Mouse (Mus musculus) midbrain, embryonic 14.5 days (tissue): ENCODE results near the gene Olfr764-ps1. TPM values are rescaled to one million over a fixed set of nuclear protein-coding genes. Genes with fewer than 3 reads are reported as not detected.
"Not testable (repeated sequence)": the region's sequence is repeated elsewhere in the genome, so short reads cannot be mapped to it uniquely, and the experiment has no call there.

Source experiments
- ATAC-seq: fragments of 200-750 bp; cut with Nextera tagmentation; 2 replicates; pipeline ENCODE4 v1.8.0; 2017; ENCODE audit warnings: moderate number of reproducible peaks, moderate library complexity; ENCODE audit not compliant: low FRiP score, low TSS enrichment
- DNase-seq: peaks from one replicate; pipeline ENCODE4 v3.0.0-alpha.2; 2015
- H3K27ac ChIP-seq: fragments of 300-500 bp; sonication (generic); replicated peaks from 2 replicates; pipeline ENCODE4 v1.5.1; 2014; ENCODE audit warnings: mild to moderate bottlenecking, low read depth, low read length, moderate library complexity
- H3K27me3 ChIP-seq: fragments of 300-500 bp; sonication (generic); 2 replicates; pipeline ENCODE4 v1.6.1; 2014; ENCODE audit warnings: low read length, control low read depth, mixed read lengths; ENCODE audit not compliant: control insufficient read depth, insufficient read depth
- H3K36me3 ChIP-seq: fragments of 300-500 bp; sonication (generic); 2 replicates; pipeline ENCODE4 v1.6.1; 2014; ENCODE audit warnings: low read length, control low read depth; ENCODE audit not compliant: control insufficient read depth, insufficient read depth
- H3K4me1 ChIP-seq: fragments of 300-500 bp; sonication (generic); 2 replicates; pipeline ENCODE4 v1.6.1; 2014; ENCODE audit warnings: mild to moderate bottlenecking, antibody characterized with exemption, low read length, control low read depth; ENCODE audit not compliant: control insufficient read depth, insufficient read depth
- H3K4me2 ChIP-seq: fragments of 300-500 bp; sonication (generic); 2 replicates; pipeline ENCODE4 v1.6.1; 2014; ENCODE audit warnings: mild to moderate bottlenecking, low read length, moderate library complexity
- H3K4me3 ChIP-seq: fragments of 300-500 bp; sonication (generic); replicated peaks from 2 replicates; pipeline ENCODE4 v1.5.1; 2014; ENCODE audit warnings: low read depth, low read length
- H3K9ac ChIP-seq: fragments of 300-500 bp; sonication (generic); replicated peaks from 2 replicates; pipeline ENCODE4 v1.6.1; 2014; ENCODE audit warnings: mild to moderate bottlenecking, low read length, moderate library complexity
- H3K9me3 ChIP-seq: fragments of 300-500 bp; sonication (generic); 2 replicates; pipeline ENCODE4 v1.6.1; 2016; ENCODE audit warnings: low read length, control low read depth, mixed read lengths; ENCODE audit not compliant: control insufficient read depth
- WGBS: fragments of 180-500 bp; shearing (Covaris S2); extraction: QIAGEN DNeasy Blood & Tissue Kit; methylation state at CpG from one replicate; pipeline ENCODE4 v1.1.7; 2014; 5-methylcytosine and 5-hydroxymethylcytosine counted together
- polyA plus RNA-seq: library from polyadenylated mRNA; unstranded; fragments of >200 nt; fragmentation: Nextera tagmentation; extraction: Ambion mirVana; gene quantifications from 2 replicates; pipeline ENCODE4 v1.2.1, GENCODE M21; 2014

Olfr764-ps1 gene
- polyA plus RNA-seq, result not detected in 2 replicates

DNA sequence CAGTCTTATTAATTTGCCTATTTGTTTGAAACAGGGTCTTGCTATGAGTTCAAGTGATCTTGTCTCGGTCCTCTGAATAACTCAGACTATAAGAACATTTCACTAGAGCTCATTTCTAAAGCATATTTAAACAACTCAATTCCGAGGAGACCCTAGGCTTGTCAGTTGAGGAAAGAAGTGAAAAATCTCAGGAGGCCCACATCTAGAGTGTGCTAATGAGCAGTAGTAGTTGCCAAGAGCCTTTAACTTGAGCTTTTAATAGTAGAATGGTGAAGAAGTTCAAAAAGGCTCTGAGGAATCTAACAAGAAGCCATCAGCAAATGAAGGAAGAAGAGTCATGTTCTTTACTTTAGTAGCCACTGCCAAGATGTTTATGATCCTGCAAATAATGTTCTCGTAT, at the start of gene Olfr764-ps1:
Gene Olfr764-ps1 (minus strand): TSS at position 101 of the 400 bp plus-strand sequence.
- Histone ChIP-seq H3K36me3 (no peaks in the 10 kb centered on the region), H3K4me2 (no peak within 1 kb of the TSS), H3K27me3 (no peaks in the 10 kb centered on the region), H3K4me3 (no peak within 1 kb of the TSS), H3K4me1 (no peaks in the 10 kb centered on the region), H3K9ac (no peak within 1 kb of the TSS), H3K27ac (no peak within 1 kb of the TSS), H3K9me3 (no peaks in the 10 kb centered on the region)
- DNase-seq (no peak), ATAC-seq (no peak)
- WGBS, result 83% methylated on average over 3 of the region's 3 CpGs

DNA sequence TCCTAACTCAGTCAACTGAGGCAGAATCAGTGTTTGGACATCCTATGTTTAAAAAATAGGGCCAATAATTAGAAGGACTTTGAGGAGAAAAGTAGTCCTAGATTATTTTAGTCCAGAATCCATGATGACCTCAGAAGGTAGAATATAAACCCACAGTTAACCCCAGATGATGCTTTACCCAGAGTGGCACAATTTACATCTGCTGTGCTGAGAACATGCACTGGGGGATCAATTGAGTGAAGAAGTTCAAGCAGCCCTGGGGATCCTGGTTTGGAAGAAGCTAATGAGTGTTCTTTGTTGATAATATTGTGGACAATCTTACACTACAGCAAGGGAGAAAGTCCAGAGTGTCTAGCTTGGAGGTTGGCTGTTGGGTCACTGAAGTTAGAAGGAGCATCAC, 43.1 kb upstream of the Olfr764-ps1 start, which contains the start of gene Olfr767:
Gene Olfr767 (minus strand): TSS at position 101 of the 400 bp plus-strand sequence.
- H3K4me2 ChIP-seq, H3K4me3 ChIP-seq, H3K27ac ChIP-seq, DNase-seq, H3K9ac ChIP-seq, H3K4me1 ChIP-seq, H3K36me3 ChIP-seq, ATAC-seq, H3K9me3 ChIP-seq, H3K27me3 ChIP-seq: not testable (repeated sequence)

DNA sequence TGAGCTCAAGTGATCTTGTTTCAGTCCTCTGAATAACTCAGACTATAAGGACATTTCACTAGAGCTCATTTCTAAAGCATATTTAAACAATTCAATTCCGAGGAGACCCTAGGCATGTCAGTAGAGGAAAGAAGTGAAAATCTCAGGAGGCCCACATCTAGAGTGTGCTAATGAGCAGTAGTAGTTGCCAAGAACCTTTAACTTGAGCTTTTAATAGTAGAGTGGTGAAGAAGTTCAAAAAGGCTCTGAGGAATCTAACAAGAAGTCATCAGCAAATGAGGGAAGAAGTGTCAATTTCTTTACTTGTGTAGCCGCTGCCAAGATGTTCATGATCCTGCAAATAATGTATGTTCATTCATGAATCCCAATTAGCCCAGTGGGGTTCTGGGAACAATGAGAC, 29.2 kb upstream of the Olfr764-ps1 start, which contains the start of gene Olfr766-ps1:
Gene Olfr766-ps1 (minus strand): TSS at position 101 of the 400 bp plus-strand sequence.
- Histone ChIP-seq H3K4me1 (no peaks in the 10 kb centered on the region), H3K4me2 (no peak within 1 kb of the TSS), H3K36me3 (no peaks in the 10 kb centered on the region), H3K27me3 (no peaks in the 10 kb centered on the region), H3K4me3 (no peak within 1 kb of the TSS), H3K9me3 (no peaks in the 10 kb centered on the region), H3K27ac (no peak within 1 kb of the TSS), H3K9ac (no peak within 1 kb of the TSS)
- DNase-seq (no peak), ATAC-seq (no peak)
- WGBS, result 90% methylated on average over 2 of the region's 2 CpGs

DNA sequence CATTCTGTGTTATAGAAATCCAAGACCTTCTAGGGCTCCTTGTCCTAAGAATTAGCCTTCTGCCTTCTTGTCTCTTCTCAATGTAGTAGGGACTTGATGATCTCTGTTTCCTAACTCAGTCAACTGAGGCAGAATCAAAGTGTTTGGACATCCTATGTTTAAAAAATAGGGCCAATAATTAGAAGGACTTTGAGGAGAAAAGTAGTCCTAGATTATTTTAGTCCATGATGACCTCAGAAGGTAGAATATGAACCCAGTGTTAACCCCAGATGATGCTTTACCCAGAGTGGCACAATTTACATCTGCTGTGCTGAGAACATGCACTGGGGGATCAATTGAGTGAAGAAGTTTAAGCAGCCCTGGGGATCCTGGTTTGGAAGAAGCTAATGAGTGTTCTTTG, 10.2 kb upstream of the Olfr764-ps1 start, which contains the start of gene Olfr765:
Gene Olfr765 (minus strand): TSS at position 101 of the 400 bp plus-strand sequence.
- H3K36me3 ChIP-seq, DNase-seq, H3K4me1 ChIP-seq, H3K9ac ChIP-seq, H3K4me2 ChIP-seq, ATAC-seq, H3K4me3 ChIP-seq, H3K27ac ChIP-seq, H3K9me3 ChIP-seq, H3K27me3 ChIP-seq: not testable (repeated sequence)

DNA sequence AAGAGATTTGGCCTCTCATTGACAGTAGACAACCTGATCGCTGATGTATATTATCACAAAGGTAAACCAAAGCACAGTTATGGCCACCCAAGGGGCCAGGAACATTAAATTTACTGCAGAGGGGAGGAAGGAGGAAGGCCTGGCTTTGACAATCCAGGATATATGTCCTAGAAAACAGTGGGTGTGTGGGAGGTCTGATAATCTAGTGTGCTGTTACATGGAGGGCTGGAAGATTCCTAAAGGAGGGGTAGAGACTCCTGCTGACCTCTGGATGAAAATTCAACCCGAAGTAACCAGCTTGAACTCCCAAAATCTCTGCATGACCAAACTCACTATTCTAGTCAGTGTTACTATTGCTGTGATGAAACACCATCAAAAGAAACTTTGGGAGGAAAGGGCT, 11.4 kb downstream of the Olfr764-ps1 start:
- Histone ChIP-seq H3K4me2 (no peak overlapping the region), H3K4me1 (no peaks in the 10 kb centered on the region), H3K27ac (no peak overlapping the region), H3K9ac (no peak overlapping the region), H3K4me3 (no peak overlapping the region), H3K27me3 (no peaks in the 10 kb centered on the region), H3K9me3 (no peaks in the 10 kb centered on the region), H3K36me3 (no peaks in the 10 kb centered on the region)
- ATAC-seq, result no peak
- 83% methylated on average over 2 of the region's 2 CpGs for WGBS
- DNase-seq, result no peak

DNA sequence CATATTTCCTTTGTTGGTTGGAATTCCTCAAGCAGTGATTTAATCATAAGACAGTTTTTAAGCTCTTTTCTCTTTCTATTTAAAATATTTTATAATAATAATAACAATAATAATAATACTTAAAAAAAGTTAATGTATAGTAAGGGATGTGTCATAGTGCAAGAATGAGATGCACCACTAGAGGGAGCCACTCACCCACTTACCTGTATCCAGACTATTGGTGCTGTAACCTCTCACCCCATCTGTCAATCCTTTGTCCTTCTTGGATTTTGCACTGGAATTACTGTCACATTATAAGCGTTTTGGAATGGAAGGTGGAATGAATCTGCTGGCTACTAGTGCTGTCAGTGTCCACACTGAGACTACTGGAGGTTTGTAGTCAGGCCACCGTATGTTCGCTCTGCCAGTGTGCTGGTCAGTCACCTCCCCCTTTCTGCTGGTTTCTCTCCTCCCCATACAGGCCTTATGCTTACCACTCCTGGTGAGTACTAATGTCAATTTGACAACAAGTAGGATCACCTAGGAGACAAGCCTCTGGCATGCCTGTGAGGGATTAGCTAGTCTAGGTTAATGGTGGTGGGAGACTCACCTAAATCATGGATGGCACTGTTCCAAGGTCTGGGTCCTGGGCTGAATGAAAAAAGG, 13.6 kb downstream of the Olfr764-ps1 start:
- Histone ChIP-seq H3K9me3 (no peaks in the 10 kb centered on the region), H3K9ac (no peak overlapping the region), H3K27ac (no peak overlapping the region), H3K27me3 (no peaks in the 10 kb centered on the region), H3K4me2 (no peak overlapping the region), H3K36me3 (no peaks in the 10 kb centered on the region), H3K4me1 (no peaks in the 10 kb centered on the region), H3K4me3 (no peak overlapping the region)
- DNase-seq, result peak; percentile 83
- ATAC-seq, result peak; percentile 77
- WGBS, result 64% methylated on average over 3 of the region's 3 CpGs

DNA sequence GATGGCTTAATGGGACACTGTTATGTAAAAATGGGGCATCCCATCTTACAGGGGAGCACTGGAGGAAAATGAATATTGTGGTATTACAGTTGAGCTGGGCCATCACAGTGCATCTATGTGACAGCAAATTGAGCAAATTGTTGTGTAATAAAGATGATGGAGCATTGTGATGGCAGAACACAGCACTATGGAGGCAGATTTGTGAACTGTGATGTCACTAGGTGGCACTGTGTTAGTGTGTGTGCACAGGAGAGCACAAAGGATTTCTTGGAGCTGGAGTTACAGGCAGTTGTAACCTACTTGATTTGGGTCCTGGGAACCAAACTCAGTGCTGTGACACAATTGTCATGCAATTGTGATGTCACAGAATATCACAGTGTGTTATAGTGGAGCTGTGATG, 16.4 kb downstream of the Olfr764-ps1 start:
- no peaks in the 10 kb centered on the region for H3K27me3 ChIP-seq
- H3K4me2 ChIP-seq, result no peak overlapping the region
- DNase-seq (peak; percentile 13), ATAC-seq (no peak)
- no peak overlapping the region for H3K27ac ChIP-seq
- H3K36me3 ChIP-seq, result no peaks in the 10 kb centered on the region
- no peak overlapping the region for H3K9ac ChIP-seq
- no peaks in the 10 kb centered on the region for H3K4me1 ChIP-seq
- no peak overlapping the region for H3K4me3 ChIP-seq
- no peaks in the 10 kb centered on the region for H3K9me3 ChIP-seq

DNA sequence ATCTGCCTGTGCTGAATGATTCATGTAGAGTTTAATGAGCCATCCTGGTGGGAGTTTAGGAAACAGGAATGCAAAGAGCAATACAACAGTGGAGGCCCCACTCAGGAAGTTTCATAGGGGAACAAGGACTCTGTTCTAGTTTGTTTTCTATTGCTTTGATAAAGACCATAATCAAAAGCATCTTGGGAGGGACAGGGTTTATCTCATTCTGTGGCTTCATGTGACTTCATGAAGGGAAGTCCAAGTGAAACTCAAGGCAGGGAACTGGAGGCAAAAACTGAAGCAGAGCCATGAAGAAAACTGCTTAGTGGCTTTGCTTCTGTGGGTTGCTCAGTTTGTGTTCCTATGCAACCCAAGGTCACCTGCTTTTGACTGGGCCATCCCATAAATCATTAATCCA, 25.2 kb downstream of the Olfr764-ps1 start:
- ATAC-seq (no peak), DNase-seq (no peak)
- no peaks in the 10 kb centered on the region for H3K36me3 ChIP-seq
- H3K4me2 ChIP-seq, result no peak overlapping the region
- H3K9ac ChIP-seq, result no peak overlapping the region
- H3K4me3 ChIP-seq, result no peak overlapping the region
- no peaks in the 10 kb centered on the region for H3K4me1 ChIP-seq
- no peaks in the 10 kb centered on the region for H3K27me3 ChIP-seq
- no peak overlapping the region for H3K27ac ChIP-seq
- no peaks in the 10 kb centered on the region for H3K9me3 ChIP-seq

DNA sequence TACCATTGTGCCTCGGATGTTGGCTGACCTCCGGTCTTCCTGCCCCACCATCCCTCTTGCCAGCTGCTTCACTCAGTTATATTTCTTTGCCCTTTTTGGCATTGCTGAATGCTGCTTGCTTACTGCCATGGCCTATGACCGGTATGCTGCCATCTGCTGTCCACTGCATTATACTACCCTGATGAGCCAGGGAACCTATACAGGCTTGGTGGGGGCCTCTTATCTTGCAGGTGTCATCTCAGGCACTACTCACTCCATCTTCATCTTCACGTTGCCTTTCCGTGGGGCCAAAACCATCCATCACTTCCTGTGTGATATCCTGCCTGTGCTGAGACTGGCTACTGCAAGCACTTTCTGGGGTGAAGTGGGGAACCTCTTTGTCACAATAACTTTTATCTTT, 28.2 kb downstream of the Olfr764-ps1 start:
- H3K9ac ChIP-seq, H3K4me3 ChIP-seq, H3K27me3 ChIP-seq, H3K9me3 ChIP-seq, ATAC-seq, DNase-seq, H3K4me1 ChIP-seq, H3K27ac ChIP-seq, H3K4me2 ChIP-seq, H3K36me3 ChIP-seq: not testable (repeated sequence)
- 90% methylated on average over 2 of the region's 5 CpGs for WGBS
